Mouse (Mus musculus) ES-Bruce4 (cell line): ENCODE measurements at regions not wholly inside any gene's neighbourhood (a gene's known extent, or its start where the extent isn't known, plus 50 kb on each side); places are given as distances from the start of the nearest gene placed in this dataset.

Experiments
- H3K27ac ChIP-seq: 2 replicates; pipeline ENCODE4 v1.5.1; 2012; ENCODE audit warnings: low read length, inconsistent platforms; ENCODE audit not compliant: insufficient read depth
- H3K27me3 ChIP-seq: 2 replicates; pipeline ENCODE4 v1.6.1; 2012; ENCODE audit warnings: mild to moderate bottlenecking, low read length, inconsistent platforms; ENCODE audit not compliant: control insufficient read depth, poor library complexity, insufficient read depth, severe bottlenecking
- H3K36me3 ChIP-seq: 2 replicates; pipeline ENCODE4 v1.6.1; 2012; ENCODE audit warnings: inconsistent platforms, mild to moderate bottlenecking, low read length, moderate library complexity; ENCODE audit not compliant: control insufficient read depth, poor library complexity, insufficient read depth, severe bottlenecking
- H3K4me1 ChIP-seq: one replicate; pipeline ENCODE4 v1.8.1; 2011; ENCODE audit warnings: low read length; ENCODE audit not compliant: control insufficient read depth, insufficient read depth
- H3K4me3 ChIP-seq: 2 replicates; pipeline ENCODE4 v1.5.1; 2011; ENCODE audit warnings: low read depth, mild to moderate bottlenecking, low read length
- H3K9ac ChIP-seq: 2 replicates; pipeline ENCODE4 v1.6.1; 2012; ENCODE audit warnings: low read depth, mild to moderate bottlenecking, inconsistent platforms; ENCODE audit not compliant: poor library complexity, severe bottlenecking
- H3K9me3 ChIP-seq: replicated peaks from 2 replicates; pipeline ENCODE4 v1.6.1; 2012; ENCODE audit warnings: mild to moderate bottlenecking, low read length, inconsistent platforms; ENCODE audit not compliant: control insufficient read depth, poor library complexity, insufficient read depth, severe bottlenecking
- CTCF ChIP-seq: IDR thresholded peaks from one replicate; pipeline ENCODE4 v1.8.1; 2011; ENCODE audit warnings: low read depth, low read length
- EP300 ChIP-seq: IDR thresholded peaks from 2 replicates; pipeline ENCODE4 v1.6.1; 2011; ENCODE audit warnings: low read depth, low read length; ENCODE audit not compliant: insufficient read depth
- POLR2A ChIP-seq: IDR thresholded peaks from one replicate; pipeline ENCODE4 v1.8.1; 2011; ENCODE audit warnings: low read length; ENCODE audit not compliant: insufficient read depth

- Histone ChIP-seq H3K9me3 (no peaks in the 10 kb centered on the region), H3K4me3 (no peak overlapping the region), H3K36me3 (no peaks in the 10 kb centered on the region), H3K4me1 (no peaks in the 10 kb centered on the region), H3K9ac (no peak overlapping the region), H3K27me3 (no peaks in the 10 kb centered on the region), H3K27ac (no peak overlapping the region)
- TF ChIP-seq POLR2A, result no peak
- TF ChIP-seq EP300, result no peak
- no peak for TF ChIP-seq CTCF
Observed at GRCm38 (mm10) chr7:129750936-129751335, 159.3 kb downstream of the Wdr11 start.

DNA sequence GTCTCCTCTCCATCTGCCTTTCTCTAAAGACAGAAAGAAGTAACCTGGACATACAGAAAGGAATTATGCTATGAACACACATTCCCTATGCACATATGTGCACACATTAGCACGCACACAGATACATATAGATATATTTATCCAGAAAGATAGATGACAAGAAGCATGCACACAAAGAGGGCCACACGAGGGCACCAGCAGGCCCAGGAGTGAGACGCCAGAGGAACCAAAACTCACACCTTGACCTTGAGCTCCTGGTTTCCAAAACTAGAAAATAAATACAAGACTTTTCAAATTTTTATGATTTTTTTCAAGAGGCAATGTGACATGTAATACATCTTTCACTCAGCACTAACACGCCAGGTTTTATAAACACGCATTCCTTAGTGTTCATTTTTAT lies 163.1 kb downstream of the Wdr11 start:
- no peak overlapping the region for H3K4me3 ChIP-seq
- no peaks in the 10 kb centered on the region for H3K27me3 ChIP-seq
- H3K36me3 ChIP-seq, result no peaks in the 10 kb centered on the region
- H3K9ac ChIP-seq, result no peak overlapping the region
- no peak overlapping the region for H3K27ac ChIP-seq
- H3K9me3 ChIP-seq, result no peaks in the 10 kb centered on the region
- H3K4me1 ChIP-seq, result no peaks in the 10 kb centered on the region
- TF ChIP-seq EP300 (no peak), CTCF (no peak), POLR2A (no peak)

DNA sequence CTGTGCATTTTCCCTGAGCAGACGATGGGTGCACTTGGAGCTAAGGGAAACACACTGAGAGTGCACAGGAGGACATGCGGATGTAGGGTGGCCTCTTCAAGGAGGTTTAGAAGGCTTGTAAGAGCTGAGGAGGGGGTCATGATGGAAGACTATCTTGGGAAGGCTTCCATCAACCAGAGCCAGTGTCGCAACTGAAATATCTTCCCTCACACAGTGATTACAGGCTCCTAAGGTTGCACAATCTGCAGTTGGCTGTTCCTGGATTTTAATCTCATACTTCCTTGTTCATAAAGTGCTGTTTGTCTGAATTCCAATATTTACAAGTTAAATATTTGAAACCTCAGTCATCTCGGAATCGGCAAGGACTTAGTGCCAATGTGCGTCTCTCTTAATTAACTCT lies 164.5 kb downstream of the Wdr11 start:
- H3K27me3 ChIP-seq, result no peaks in the 10 kb centered on the region
- no peaks in the 10 kb centered on the region for H3K4me1 ChIP-seq
- no peak overlapping the region for H3K4me3 ChIP-seq
- TF ChIP-seq EP300 (no peak), CTCF (no peak), POLR2A (no peak)
- H3K9me3 ChIP-seq, result no peaks in the 10 kb centered on the region
- no peaks in the 10 kb centered on the region for H3K36me3 ChIP-seq
- H3K27ac ChIP-seq, result no peak overlapping the region
- H3K9ac ChIP-seq, result no peak overlapping the region

- H3K27ac ChIP-seq, result no peak overlapping the region
Observed at GRCm38 (mm10) chr7:129759848-129760247, 168.2 kb downstream of the Wdr11 start.

GRCm38 (mm10) chr7:129760386-129760785 lies 168.7 kb downstream of the Wdr11 start:
- no peaks in the 10 kb centered on the region for H3K4me1 ChIP-seq
- TF ChIP-seq CTCF, result no peak
- TF ChIP-seq POLR2A, result no peak
- no peak for TF ChIP-seq EP300
- H3K4me3 ChIP-seq, result no peak overlapping the region
- H3K27ac ChIP-seq, result no peak overlapping the region
- no peaks in the 10 kb centered on the region for H3K27me3 ChIP-seq
- 0 out of 2 replicates have a peak, but pooled peaks cover 1% of the 10 kb centered on the region for H3K9me3 ChIP-seq
- no peak overlapping the region for H3K9ac ChIP-seq
- no peaks in the 10 kb centered on the region for H3K36me3 ChIP-seq

More at GRCm38 (mm10) chr7:129759848-129760247, 168.2 kb downstream of the Wdr11 start:
- no peak overlapping the region for H3K4me3 ChIP-seq
- H3K4me1 ChIP-seq, result no peaks in the 10 kb centered on the region
- H3K9ac ChIP-seq, result no peak overlapping the region
- H3K9me3 ChIP-seq, result no peaks in the 10 kb centered on the region
- TF ChIP-seq EP300 (no peak), CTCF (no peak), POLR2A (no peak)
- no peaks in the 10 kb centered on the region for H3K36me3 ChIP-seq
- H3K27me3 ChIP-seq, result no peaks in the 10 kb centered on the region

DNA sequence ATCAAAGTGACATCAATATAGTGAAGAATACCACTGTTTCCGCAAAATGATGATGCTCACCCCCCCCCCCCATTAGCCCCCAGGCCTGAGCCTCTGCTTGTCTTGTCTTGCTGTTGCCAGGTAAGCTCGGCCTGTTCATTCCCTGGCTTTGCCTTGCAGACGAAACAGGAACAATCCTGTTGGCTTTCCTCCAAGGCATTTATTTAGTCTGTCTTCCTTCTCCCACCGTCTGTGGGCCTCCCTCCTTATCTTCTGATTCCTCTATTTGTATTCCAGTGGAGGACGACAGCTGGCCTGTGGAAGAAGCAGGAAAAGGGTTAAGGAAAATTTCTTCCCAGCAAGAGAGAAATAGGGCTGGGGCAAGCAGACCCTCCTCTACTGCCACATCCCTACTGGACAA lies 172.1 kb downstream of the Wdr11 start:
- no peaks in the 10 kb centered on the region; the same call in 1 of the 2 replicates for H3K27me3 ChIP-seq
- H3K4me3 ChIP-seq, result no peak overlapping the region
- no peaks in the 10 kb centered on the region for H3K4me1 ChIP-seq
- H3K9me3 ChIP-seq, result 0 out of 2 replicates have a peak, but pooled peaks cover 2% of the 10 kb centered on the region
- H3K27ac ChIP-seq, result no peak overlapping the region
- no peaks in the 10 kb centered on the region for H3K36me3 ChIP-seq
- no peak overlapping the region for H3K9ac ChIP-seq
- no peak for TF ChIP-seq POLR2A
- no peak for TF ChIP-seq EP300
- no peak for TF ChIP-seq CTCF
